Mouse (Mus musculus): ENCODE data around the gene Gm21981. TPM values are rescaled to one million over a fixed set of nuclear protein-coding genes. Genes with fewer than 3 reads are reported as not detected.

Gm21981 gene
- polyA plus RNA-seq, 1 experiment, result 0.20 TPM

- H3K4me3 ChIP-seq (ENCODE audit: low read depth, low read length), result peak within 1 kb of the TSS; percentile 86
- peaks cover 2% of the 10 kb centered on the region; the same call in 1 of the 2 replicates for H3K36me3 ChIP-seq (ENCODE audit: control insufficient read depth, insufficient read depth, low read length)
- H3K27ac ChIP-seq (ENCODE audit: insufficient read depth, low read depth, low read length), result no peak within 1 kb of the TSS
- WGBS, result 1% methylated on average over 82 of the region's 82 CpGs
- H3K27me3 ChIP-seq (ENCODE audit: control insufficient read depth, insufficient read depth, low read length), result no peaks in the 10 kb centered on the region
- H3K4me1 ChIP-seq (ENCODE audit: control insufficient read depth, insufficient read depth, insufficient read length, low read length), result peaks cover 2% of the 10 kb centered on the region; the same call in 1 of the 2 replicates
- no peak for TF ChIP-seq POLR2A (IDR thresholded peaks at IDR 0.05; ENCODE audit: low read depth, low read length)
- TF ChIP-seq CTCF (IDR thresholded peaks at IDR 0.05; ENCODE audit: extremely low read depth, insufficient read length, insufficient replicate concordance, low read depth, low read length), result peak; percentile 64
Measured at GRCm38 (mm10) chr17:47694503-47695336, 465 bp upstream of the Gm21981 start, which contains the start of gene Prickle4. TSS of gene Prickle4 (minus strand) at chr17:47694736.

- no peak for TF ChIP-seq POLR2A (IDR thresholded peaks at IDR 0.05; ENCODE audit: low read depth, low read length)
- H3K27ac ChIP-seq (ENCODE audit: insufficient read depth, low read depth, low read length), result no peak overlapping the region
- 62% methylated on average over 13 of the region's 13 CpGs for WGBS
- H3K36me3 ChIP-seq (ENCODE audit: control insufficient read depth, insufficient read depth, low read length), result no peaks in the 10 kb centered on the region
- H3K4me1 ChIP-seq (ENCODE audit: control insufficient read depth, insufficient read depth, insufficient read length, low read length), result peaks cover 4% of the 10 kb centered on the region
- H3K4me3 ChIP-seq (ENCODE audit: low read depth, low read length), result peak overlapping the region; percentile 86
- H3K27me3 ChIP-seq (ENCODE audit: control insufficient read depth, insufficient read depth, low read length), result no peaks in the 10 kb centered on the region
Measured at GRCm38 (mm10) chr17:47693671-47694441, 399 bp downstream of the Gm21981 start.

GRCm38 (mm10) chr17:47691650-47692049 is 2.6 kb downstream of the Gm21981 start:
- peaks cover 7% of the 10 kb centered on the region for H3K4me1 ChIP-seq (ENCODE audit: control insufficient read depth, insufficient read depth, insufficient read length, low read length)
- H3K36me3 ChIP-seq (ENCODE audit: control insufficient read depth, insufficient read depth, low read length), result no peaks in the 10 kb centered on the region
- H3K27me3 ChIP-seq (ENCODE audit: control insufficient read depth, insufficient read depth, low read length), result no peaks in the 10 kb centered on the region
- no peak overlapping the region for H3K27ac ChIP-seq (ENCODE audit: insufficient read depth, low read depth, low read length)
- TF ChIP-seq CTCF (IDR thresholded peaks at IDR 0.05; ENCODE audit: extremely low read depth, insufficient read length, insufficient replicate concordance, low read depth, low read length), result no peak
- TF ChIP-seq POLR2A (IDR thresholded peaks at IDR 0.05; ENCODE audit: low read depth, low read length), result no peak
- WGBS, result 98% methylated on average over 3 of the region's 3 CpGs
- no peak overlapping the region for H3K4me3 ChIP-seq (ENCODE audit: low read depth, low read length)

- Histone ChIP-seq H3K4me3 (ENCODE audit: low read depth, low read length) (no peak overlapping the region), H3K27ac (ENCODE audit: insufficient read depth, low read depth, low read length) (no peak overlapping the region), H3K4me1 (ENCODE audit: control insufficient read depth, insufficient read depth, insufficient read length, low read length) (peaks cover 7% of the 10 kb centered on the region), H3K36me3 (ENCODE audit: control insufficient read depth, insufficient read depth, low read length) (peaks cover 1% of the 10 kb centered on the region; the same call in 1 of the 2 replicates), H3K27me3 (ENCODE audit: control insufficient read depth, insufficient read depth, low read length) (no peaks in the 10 kb centered on the region)
- TF ChIP-seq POLR2A (IDR thresholded peaks at IDR 0.05; ENCODE audit: low read depth, low read length) (no peak), CTCF (IDR thresholded peaks at IDR 0.05; ENCODE audit: extremely low read depth, insufficient read length, insufficient replicate concordance, low read depth, low read length) (no peak)
- 80% methylated on average over 8 of the region's 8 CpGs for WGBS
Measured at GRCm38 (mm10) chr17:47689894-47690293, 4.4 kb downstream of the Gm21981 start.

GRCm38 (mm10) chr17:47688608-47689575 is 5.4 kb downstream of the Gm21981 start, which contains the start of gene Frs3:
TSS of gene Frs3 (plus strand) at chr17:47689030.
- no peak within 1 kb of the TSS for H3K27ac ChIP-seq (ENCODE audit: insufficient read depth, low read depth, low read length)
- peaks cover 1% of the 10 kb centered on the region; the same call in 1 of the 2 replicates for H3K36me3 ChIP-seq (ENCODE audit: control insufficient read depth, insufficient read depth, low read length)
- peaks cover 6% of the 10 kb centered on the region for H3K4me1 ChIP-seq (ENCODE audit: control insufficient read depth, insufficient read depth, insufficient read length, low read length)
- no peak for TF ChIP-seq POLR2A (IDR thresholded peaks at IDR 0.05; ENCODE audit: low read depth, low read length)
- no peak for TF ChIP-seq CTCF (IDR thresholded peaks at IDR 0.05; ENCODE audit: extremely low read depth, insufficient read length, insufficient replicate concordance, low read depth, low read length)
- 3% methylated on average over 58 of the region's 58 CpGs for WGBS
- H3K27me3 ChIP-seq (ENCODE audit: control insufficient read depth, insufficient read depth, low read length), result no peaks in the 10 kb centered on the region
- peak within 1 kb of the TSS; percentile 82 for H3K4me3 ChIP-seq (ENCODE audit: low read depth, low read length)

GRCm38 (mm10) chr17:47688344-47688607 is 6.0 kb downstream of the Gm21981 start, which contains the start of gene Tomm6:
TSS of gene Tomm6 (minus strand) at chr17:47688386.
- H3K4me1 ChIP-seq (ENCODE audit: control insufficient read depth, insufficient read depth, insufficient read length, low read length), result peaks cover 6% of the 10 kb centered on the region
- TF ChIP-seq CTCF (IDR thresholded peaks at IDR 0.05; ENCODE audit: extremely low read depth, insufficient read length, insufficient replicate concordance, low read depth, low read length), result no peak
- TF ChIP-seq POLR2A (IDR thresholded peaks at IDR 0.05; ENCODE audit: low read depth, low read length), result 0 out of 2 replicates have a peak, but pooled peaks have one; percentile 2
- H3K27me3 ChIP-seq (ENCODE audit: control insufficient read depth, insufficient read depth, low read length), result no peaks in the 10 kb centered on the region
- peaks cover 1% of the 10 kb centered on the region; the same call in 1 of the 2 replicates for H3K36me3 ChIP-seq (ENCODE audit: control insufficient read depth, insufficient read depth, low read length)
- WGBS, result 1% methylated on average over 9 of the region's 9 CpGs
- H3K4me3 ChIP-seq (ENCODE audit: low read depth, low read length), result peak within 1 kb of the TSS; percentile 82
- peak within 1 kb of the TSS; percentile 51; the same call in 1 of the 2 replicates for H3K27ac ChIP-seq (ENCODE audit: insufficient read depth, low read depth, low read length)

Data from small intestine, adult 2 months (tissue).